Mouse (Mus musculus): ENCODE measurements around the gene Rwdd2b. TPM values are rescaled to one million over a fixed set of nuclear protein-coding genes. Genes with fewer than 3 reads are reported as not detected.

The Rwdd2b gene
- total and polyA plus RNA-seq, 3 experiments = 11.3 to 17.2 TPM; not detected in 1

- Histone ChIP-seq H3K27me3 (ENCODE audit: control insufficient read depth in 1 of 2, insufficient read depth in 2 of 2, low read length in 2 of 2) (no peaks in the 10 kb centered on the region), H3K9me3 (replicated peaks; ENCODE audit: insufficient read depth, low read length) (no peaks in the 10 kb centered on the region), H3K4me3 (ENCODE audit: control insufficient read depth in 1 of 2, insufficient read depth in 1 of 2, low read depth in 2 of 2, low read length in 2 of 2) (no peak overlapping the region), H3K9ac (ENCODE audit: control insufficient read depth, low read depth, low read length, poor library complexity, severe bottlenecking) (no peak overlapping the region), H3K36me3 (ENCODE audit: control insufficient read depth in 1 of 2, insufficient read depth in 2 of 2, low read length in 2 of 2) (peaks cover 8 to 54% of the 10 kb centered on the region in 2 experiments), H3K27ac (ENCODE audit: control insufficient read depth, low read depth, low read length) (no peak overlapping the region), H3K79me2 (ENCODE audit: control insufficient read depth, insufficient read depth, low read length, poor library complexity) (peaks cover 8% of the 10 kb centered on the region), H3K4me1 (ENCODE audit: control insufficient read depth in 1 of 2, insufficient read depth in 2 of 2, low read length in 2 of 2) (no peaks in the 10 kb centered on the region)
- TF ChIP-seq ZMIZ1 (IDR thresholded peaks at IDR 0.05; ENCODE audit: low read depth, low read length) (no peak), GATA1 (IDR thresholded peaks at IDR 0.05; ENCODE audit: low read depth, low read length) (no peak), ZKSCAN1 (IDR thresholded peaks at IDR 0.05; ENCODE audit: low read depth, low read length) (no peak)
- DNase-seq (ENCODE audit: low read depth, low spot score) = no peak
These were observed 48.2 kb upstream of the Rwdd2b start for GRCm38 (mm10) chr16:87488605-87489004.

- Histone ChIP-seq H3K9me3 (replicated peaks; ENCODE audit: insufficient read depth, low read length) (no peaks in the 10 kb centered on the region), H3K4me1 (ENCODE audit: control insufficient read depth in 1 of 2, insufficient read depth in 2 of 2, low read length in 2 of 2) (no peaks in the 10 kb centered on the region), H3K9ac (ENCODE audit: control insufficient read depth, low read depth, low read length, poor library complexity, severe bottlenecking) (no peak overlapping the region), H3K79me2 (ENCODE audit: control insufficient read depth, insufficient read depth, low read length, poor library complexity) (peaks cover 5% of the 10 kb centered on the region; the same call in 1 of the 2 replicates), H3K27ac (ENCODE audit: control insufficient read depth, low read depth, low read length) (no peak overlapping the region), H3K4me3 (ENCODE audit: control insufficient read depth in 1 of 2, insufficient read depth in 1 of 2, low read depth in 2 of 2, low read length in 2 of 2) (no peak overlapping the region), H3K27me3 (ENCODE audit: control insufficient read depth in 1 of 2, insufficient read depth in 2 of 2, low read length in 2 of 2) (no peaks in the 10 kb centered on the region), H3K36me3 (ENCODE audit: control insufficient read depth in 1 of 2, insufficient read depth in 2 of 2, low read length in 2 of 2) (peaks cover 0 to 47% of the 10 kb centered on the region in 2 experiments; a peak in 3 of 4 replicates)
- DNase-seq (ENCODE audit: low read depth, low spot score) = no peak
- no peak for TF ChIP-seq MAZ (IDR thresholded peaks at IDR 0.05; ENCODE audit: low read depth, low read length)
- no peak for TF ChIP-seq ZNF384 (IDR thresholded peaks at IDR 0.05; ENCODE audit: low read depth, low read length)
- no peak; the same call in 1 of the 2 replicates for TF ChIP-seq POLR2AphosphoS2 (IDR thresholded peaks at IDR 0.05; ENCODE audit: low read length)
- TF ChIP-seq MYB (IDR thresholded peaks at IDR 0.05; ENCODE audit: low read depth, low read length) = no peak
- TF ChIP-seq UBTF (IDR thresholded peaks at IDR 0.05; ENCODE audit: borderline replicate concordance, insufficient read depth, low read depth, low read length) = no peak
- no peak for TF ChIP-seq NELFE (IDR thresholded peaks at IDR 0.05; ENCODE audit: low read depth, low read length)
- TF ChIP-seq RCOR1 (IDR thresholded peaks at IDR 0.05; ENCODE audit: low read depth, low read length) = no peak
- no peak for TF ChIP-seq GATA1 (IDR thresholded peaks at IDR 0.05; ENCODE audit: low read depth, low read length)
- no peak for TF ChIP-seq HCFC1 (IDR thresholded peaks at IDR 0.05; ENCODE audit: low read depth, low read length)
- no peak for TF ChIP-seq NRF1 (IDR thresholded peaks at IDR 0.05; ENCODE audit: insufficient read depth, low read depth, low read length, poor library complexity, severe bottlenecking)
- TF ChIP-seq ETS1 (IDR thresholded peaks at IDR 0.05; ENCODE audit: low read depth, low read length) = no peak
- TF ChIP-seq MAX (IDR thresholded peaks at IDR 0.05; ENCODE audit: low read length) = no peak
- TF ChIP-seq POLR2A (IDR thresholded peaks at IDR 0.05; ENCODE audit: control insufficient read depth in 1 of 2, insufficient read depth in 1 of 2, low read depth in 1 of 2, low read length in 2 of 2, poor library complexity in 1 of 2) = no peak; a peak in 2 of 4 replicates
- no peak for TF ChIP-seq SMC3 (IDR thresholded peaks at IDR 0.05; ENCODE audit: low read depth, low read length)
- no peak for TF ChIP-seq USF2 (IDR thresholded peaks at IDR 0.05; ENCODE audit: borderline replicate concordance in 1 of 2, insufficient read depth in 1 of 2, low read depth in 1 of 2, low read length in 2 of 2)
- no peak for TF ChIP-seq BHLHE40 (IDR thresholded peaks at IDR 0.05; ENCODE audit: borderline replicate concordance, low read depth, low read length)
- TF ChIP-seq USF1 (IDR thresholded peaks at IDR 0.05; ENCODE audit: low read depth, low read length) = no peak
- TF ChIP-seq TCF12 (IDR thresholded peaks at IDR 0.05; ENCODE audit: low read depth, low read length) = no peak
- TF ChIP-seq E2F4 (IDR thresholded peaks at IDR 0.05; ENCODE audit: borderline replicate concordance, low read depth, low read length) = no peak
These were observed 46.4 kb upstream of the Rwdd2b start for GRCm38 (mm10) chr16:87486739-87487138.
